In genomic region chr7:111080876-111081275, GRCm38 (mm10) we compare ENCODE assay signal across 7 mouse cellular contexts. TPM values are rescaled to one million over a fixed set of nuclear protein-coding genes. Genes with fewer than 3 reads are reported as not detected.
DNase-seq lines count a peak whose midpoint lies in the region; ATAC-seq and TF ChIP-seq lines count a peak whose summit lies in the region.

No protein-coding gene starts in this region.

- no peak for TF ChIP-seq POLR2A in testis, adult 2 months (IDR thresholded peaks at IDR 0.05; ENCODE audit: control insufficient read depth, low read depth, low read length)
- TF ChIP-seq POLR2A in cerebellum, adult 2 months (IDR thresholded peaks at IDR 0.05; ENCODE audit: borderline replicate concordance, insufficient read depth, low read length), result no peak

- no peak for DNase-seq in testis, postnatal 14 days (ENCODE audit: low spot score)
- no peak for DNase-seq in liver, embryonic 13.5 days
- no peak for DNase-seq in embryo, embryonic 11 days
- no peak for DNase-seq in left cerebral cortex, adult 8-10 months (ENCODE audit: low spot score in 2 of 2)
- no peak for DNase-seq in cerebellum, adult 2 months

- no peaks in the 10 kb centered on the region for H3K27me3 ChIP-seq in testis, adult 2 months (ENCODE audit: control insufficient read depth, insufficient read depth, low read length)
- no peaks in the 10 kb centered on the region for H3K27me3 ChIP-seq in forebrain, embryonic 15.5 days
- no peaks in the 10 kb centered on the region for H3K27me3 ChIP-seq in liver, embryonic 13.5 days
- no peaks in the 10 kb centered on the region for H3K27me3 ChIP-seq in cerebellum, adult 2 months (ENCODE audit: control insufficient read depth, insufficient read depth, low read length)

- H3K9me3 ChIP-seq in forebrain, embryonic 15.5 days, result no peaks in the 10 kb centered on the region
- H3K9me3 ChIP-seq in liver, embryonic 13.5 days (replicated peaks), result no peaks in the 10 kb centered on the region

- peak overlapping the region; percentile 91; the same call in 1 of the 2 replicates for H3K4me3 ChIP-seq in testis, adult 2 months (ENCODE audit: control insufficient read depth, low read depth, low read length)
- H3K4me3 ChIP-seq in forebrain, embryonic 15.5 days, result peak overlapping the region; percentile 82
- H3K4me3 ChIP-seq in liver, embryonic 13.5 days (replicated peaks), result peak overlapping the region; percentile 100
- no peak overlapping the region for H3K4me3 ChIP-seq in cerebellum, adult 2 months (replicated peaks; ENCODE audit: insufficient read depth, low read depth, low read length)

- ATAC-seq in forebrain, embryonic 15.5 days (replicated peaks), result no peak
- ATAC-seq in liver, embryonic 13.5 days (ENCODE audit: low read depth), result no peak

- TF ChIP-seq CTCF in testis, adult 2 months (IDR thresholded peaks at IDR 0.05; ENCODE audit: control insufficient read depth, insufficient read depth, insufficient replicate concordance, low read depth, low read length), result no peak
- TF ChIP-seq CTCF in cerebellum, adult 2 months (IDR thresholded peaks at IDR 0.05; ENCODE audit: borderline replicate concordance, insufficient read depth, low read depth, low read length), result no peak

- no peak overlapping the region for H3K27ac ChIP-seq in testis, adult 2 months (ENCODE audit: control insufficient read depth, insufficient read depth, low read depth, low read length)
- H3K27ac ChIP-seq in forebrain, embryonic 15.5 days (replicated peaks), result no peak overlapping the region
- peak overlapping the region; percentile 98 for H3K27ac ChIP-seq in liver, embryonic 13.5 days
- H3K27ac ChIP-seq in cerebellum, adult 2 months (ENCODE audit: insufficient read depth, low read length), result no peak overlapping the region

- peak overlapping the region; percentile 61 for H3K4me2 ChIP-seq in forebrain, embryonic 15.5 days (replicated peaks)
- peak overlapping the region; percentile 94 for H3K4me2 ChIP-seq in liver, embryonic 13.5 days

- 91% methylated on average over 3 of the region's 3 CpGs for WGBS in forebrain, embryonic 15.5 days
- 73% methylated on average over 3 of the region's 3 CpGs for WGBS in liver, embryonic 13.5 days (ENCODE audit: insufficient replicate concordance)
- WGBS in cerebellum, adult 2 months, result 82% methylated on average over 3 of the region's 3 CpGs

- peaks cover 5% of the 10 kb centered on the region for H3K36me3 ChIP-seq in testis, adult 2 months (ENCODE audit: control insufficient read depth, insufficient read depth, low read length)
- H3K36me3 ChIP-seq in forebrain, embryonic 15.5 days, result peaks cover 52% of the 10 kb centered on the region
- peaks cover 58% of the 10 kb centered on the region for H3K36me3 ChIP-seq in liver, embryonic 13.5 days

- H3K9ac ChIP-seq in forebrain, embryonic 15.5 days (replicated peaks), result no peak overlapping the region
- peak overlapping the region; percentile 100 for H3K9ac ChIP-seq in liver, embryonic 13.5 days

- H3K4me1 ChIP-seq in testis, adult 2 months (ENCODE audit: control insufficient read depth, insufficient read depth, low read length), result peaks cover 7% of the 10 kb centered on the region; the same call in 1 of the 2 replicates
- H3K4me1 ChIP-seq in forebrain, embryonic 15.5 days, result peaks cover 46% of the 10 kb centered on the region
- peaks cover 37% of the 10 kb centered on the region for H3K4me1 ChIP-seq in liver, embryonic 13.5 days (replicated peaks)
- no peaks in the 10 kb centered on the region; the same call in 1 of the 2 replicates for H3K4me1 ChIP-seq in cerebellum, adult 2 months (ENCODE audit: control insufficient read depth, insufficient read depth, low read length)

RNA-seq across cellular contexts. Expression of gene Eif4g2, which starts 2.0 kb away (rescaled TPM):
- polyA plus RNA-seq in testis, adult 2 months (2012; rRNA removed), result 156 and 167 TPM in 2 replicates
- 1,139 and 1,168 TPM in 2 replicates for polyA plus RNA-seq in forebrain, embryonic 15.5 days (2015; fragmentation: Nextera tagmentation; extraction: Ambion mirVana)
- polyA plus RNA-seq in liver, embryonic 13.5 days (2015; fragmentation: Nextera tagmentation; extraction: Ambion mirVana), result 429 and 601 TPM in 2 replicates
- 100 to 1,000 TPM; 569 to 611 (median 588) TPM for total RNA-seq in left cerebral cortex, adult 8-10 months (2022)
- polyA plus RNA-seq in cerebellum, adult 2 months (2012; rRNA removed), result 282 and 290 TPM in 2 replicates

RNA-seq across cellular contexts. Expression of gene Ctr9, which starts 52.1 kb away (rescaled TPM):
- 17.3 and 19.3 TPM in 2 replicates for polyA plus RNA-seq in testis, adult 2 months (2012; rRNA removed)
- polyA plus RNA-seq in forebrain, embryonic 15.5 days (2015; fragmentation: Nextera tagmentation; extraction: Ambion mirVana), result 80.6 and 87.5 TPM in 2 replicates
- 29.3 and 35.6 TPM in 2 replicates for polyA plus RNA-seq in liver, embryonic 13.5 days (2015; fragmentation: Nextera tagmentation; extraction: Ambion mirVana)
- total RNA-seq in left cerebral cortex, adult 8-10 months (2022), result 10 to 100 TPM; 38.2 to 40.9 (median 39.2) TPM
- polyA plus RNA-seq in cerebellum, adult 2 months (2012; rRNA removed), result 33.9 and 36.2 TPM in 2 replicates
